Mouse (Mus musculus) thymus, adult 2 months (tissue): Measurements from ENCODE around the gene Mipol1.

Source experiments
- CTCF ChIP-seq: fragments of 200-500 bp; IDR thresholded peaks from 2 replicates; pipeline ENCODE4 v1.5.1; 2012; ENCODE audit warnings: mild to moderate bottlenecking, control low read depth, low read length, moderate library complexity, borderline replicate concordance; ENCODE audit not compliant: control insufficient read depth, poor library complexity, insufficient read depth; ENCODE audit errors: extremely low read depth
- POLR2A ChIP-seq: fragments of 200-500 bp; IDR thresholded peaks from 2 replicates; pipeline ENCODE4 v1.6.1; 2012; ENCODE audit warnings: mild to moderate bottlenecking, low read length, control low read depth, moderate library complexity; ENCODE audit not compliant: control insufficient read depth, poor library complexity, insufficient read depth; ENCODE audit errors: extremely low read depth

GRCm38 (mm10) chr12:57233386-57233785, 3.2 kb downstream of the Mipol1 start:
- TF ChIP-seq POLR2A: no peak
- no peak for TF ChIP-seq CTCF
